Mouse (Mus musculus) B cell, adult 2 months (primary cell): ENCODE measurements around the gene Serpina12.

Experiments
- DNase-seq, 2 experiments: peaks; one replicate each; pipeline ENCODE4 v3.0.0; 2022

Serpina12 gene

DNA sequence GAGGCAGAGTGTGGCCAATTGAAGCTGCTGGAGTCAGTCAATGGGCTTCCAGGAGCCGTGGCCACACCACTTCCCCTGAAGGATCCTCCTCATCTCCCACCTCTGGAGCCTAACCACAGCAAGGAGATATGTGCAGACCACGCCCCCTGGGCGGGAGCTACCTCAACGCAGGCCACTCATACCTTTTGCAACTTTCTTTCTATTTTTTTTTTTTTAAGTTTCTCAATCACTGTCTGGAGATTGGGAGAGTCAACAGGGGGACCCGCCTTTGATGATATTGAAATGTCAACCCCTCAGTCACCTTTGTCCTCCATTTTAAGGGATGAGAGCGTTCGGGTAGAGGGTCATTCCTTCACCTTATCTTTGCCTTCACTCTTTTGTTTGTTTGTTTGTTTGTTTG lies at the start of gene Serpina12:
Serpina12 (minus strand) TSS at position 101 of the 400 bp plus-strand sequence.
- DNase-seq: no peak

DNA sequence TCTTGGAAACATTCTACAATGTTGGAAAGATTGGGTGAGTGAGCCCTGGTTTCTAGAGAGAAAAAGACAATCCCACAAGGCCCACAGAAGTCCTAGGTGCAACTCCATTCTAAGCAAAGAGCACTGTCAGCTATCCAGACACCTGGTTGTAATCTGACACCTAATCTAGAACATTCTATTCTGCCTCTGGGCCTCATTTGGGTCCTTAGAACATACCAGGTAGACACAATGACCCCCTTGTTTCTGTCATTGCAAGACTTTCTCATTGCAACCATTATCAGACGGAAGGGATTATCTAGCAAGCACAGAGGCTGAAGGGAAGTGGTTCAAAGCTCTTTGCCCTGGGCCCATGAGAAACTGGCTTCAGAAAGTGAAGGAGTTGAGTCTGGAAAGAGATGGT lies 47.1 kb upstream of the Serpina12 start:
- no peak for DNase-seq

DNA sequence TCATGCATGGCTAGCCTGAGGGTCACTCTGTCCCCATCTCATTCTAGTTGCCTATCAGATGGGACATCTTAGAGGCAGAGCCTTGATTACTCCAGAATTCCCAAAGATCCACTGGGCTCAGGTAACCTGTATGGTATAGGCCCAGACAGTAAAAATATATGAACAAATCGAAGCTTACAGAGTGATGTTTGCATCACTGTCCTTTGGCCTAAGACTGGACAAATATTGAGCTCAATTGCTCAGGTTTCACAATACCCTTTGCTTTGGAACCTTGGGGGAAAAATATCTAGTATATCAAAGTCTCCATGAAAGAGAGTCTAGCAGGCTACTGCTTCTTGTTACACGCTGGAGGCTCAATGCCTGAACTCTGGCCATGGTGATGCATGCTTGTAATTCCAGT lies 45.9 kb upstream of the Serpina12 start:
- no peak for DNase-seq

DNA sequence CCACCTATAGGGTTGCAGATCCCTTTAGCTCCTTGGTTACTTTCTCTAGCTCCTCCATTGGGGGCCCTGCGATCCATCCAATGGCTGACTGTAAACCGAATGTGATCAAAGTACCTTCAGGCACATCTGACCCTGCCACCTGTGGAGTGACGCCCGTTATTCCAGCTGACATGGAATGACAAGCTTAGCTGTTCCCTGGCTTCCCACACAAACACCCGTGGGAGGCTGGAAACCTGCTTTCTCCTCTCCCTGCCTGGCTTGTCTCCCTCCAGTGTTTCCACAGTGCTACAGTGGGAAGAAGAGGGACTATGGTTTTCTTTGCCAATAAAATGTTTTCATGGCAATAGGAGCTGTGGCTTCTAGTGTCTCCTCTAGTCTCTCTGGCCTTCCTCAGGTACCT lies 28.0 kb upstream of the Serpina12 start:
- no peak for DNase-seq

DNA sequence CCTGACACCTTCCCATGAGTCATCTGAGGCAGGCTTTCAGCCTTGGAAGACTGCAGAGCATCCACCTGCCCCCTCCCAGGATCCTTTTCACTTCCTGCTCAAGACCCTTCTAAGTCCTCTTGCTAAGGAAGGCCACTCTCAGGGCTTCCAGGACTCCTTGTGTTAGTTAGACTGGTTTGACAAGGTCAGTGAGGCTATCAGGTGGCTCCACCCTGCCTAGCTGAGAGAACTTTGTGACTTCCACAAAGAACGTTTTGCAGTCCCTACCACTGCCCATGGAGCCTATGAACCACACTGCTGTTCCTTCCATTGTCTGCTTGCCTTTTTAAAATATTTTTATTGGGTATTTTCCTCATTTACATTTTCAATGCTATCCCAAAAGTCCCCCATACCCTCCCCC lies 27.5 kb upstream of the Serpina12 start:
- no peak for DNase-seq

DNA sequence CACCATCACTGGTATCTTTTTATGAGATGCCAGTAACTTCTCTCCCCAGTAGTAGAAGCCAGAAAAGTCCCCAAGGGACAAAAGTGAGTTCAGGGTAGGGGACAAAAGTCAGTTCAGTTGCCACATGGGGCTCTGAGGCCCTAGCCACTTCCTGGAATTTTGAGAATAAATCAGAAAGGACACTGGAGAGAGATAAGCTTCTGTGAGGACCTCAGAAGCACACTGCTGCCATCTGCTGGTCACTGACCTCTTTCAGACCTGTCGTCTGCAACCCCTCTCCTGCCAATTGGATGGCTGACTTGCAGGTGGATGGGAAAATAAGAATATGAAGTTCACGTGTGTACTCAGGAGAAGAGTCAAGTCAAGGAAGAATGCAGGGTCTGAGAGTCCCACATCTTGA lies 25.4 kb upstream of the Serpina12 start:
- DNase-seq: peak; percentile 53 to 55

DNA sequence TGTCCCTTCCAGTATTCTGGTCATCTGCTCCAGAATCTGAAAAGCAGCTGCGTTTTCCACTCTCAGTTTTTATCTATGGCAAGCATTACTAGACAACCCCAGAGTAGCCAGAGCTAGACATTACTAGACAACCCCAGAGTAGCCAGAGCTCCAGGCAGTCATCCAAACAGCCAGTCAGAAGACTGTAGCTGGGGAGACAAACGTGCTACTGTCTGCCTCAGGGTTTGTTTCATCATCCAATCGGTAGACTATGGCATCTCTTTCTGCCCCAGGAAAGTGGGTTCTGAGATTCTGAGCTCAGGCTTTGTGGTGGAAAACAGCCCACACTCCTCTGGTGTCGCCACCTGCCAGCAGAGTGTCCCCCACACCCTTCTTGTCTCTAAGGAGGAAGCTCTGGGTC lies 23.3 kb upstream of the Serpina12 start:
- peak; percentile 6 to 17 for DNase-seq

DNA sequence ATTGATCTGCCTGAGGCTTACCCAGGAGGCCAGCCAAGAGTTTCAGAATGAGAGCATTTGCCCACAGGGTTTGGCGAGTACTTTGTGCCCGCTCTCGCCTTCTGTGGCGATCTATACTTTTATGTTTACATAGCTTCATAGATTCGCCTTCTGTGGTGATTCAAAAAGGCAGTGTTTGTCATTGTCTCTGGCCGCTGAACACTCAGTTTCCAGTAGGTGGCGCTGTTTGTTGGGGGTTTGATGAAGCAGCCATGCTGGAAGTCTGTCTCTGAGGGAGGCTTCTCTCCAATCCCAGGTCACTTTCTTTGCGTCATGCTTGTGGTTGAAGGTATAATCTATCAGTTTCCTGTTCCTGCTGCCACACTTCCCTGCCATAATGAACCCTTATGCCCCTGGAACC lies 22.0 kb upstream of the Serpina12 start:
- peak; percentile 64 to 65 for DNase-seq

DNA sequence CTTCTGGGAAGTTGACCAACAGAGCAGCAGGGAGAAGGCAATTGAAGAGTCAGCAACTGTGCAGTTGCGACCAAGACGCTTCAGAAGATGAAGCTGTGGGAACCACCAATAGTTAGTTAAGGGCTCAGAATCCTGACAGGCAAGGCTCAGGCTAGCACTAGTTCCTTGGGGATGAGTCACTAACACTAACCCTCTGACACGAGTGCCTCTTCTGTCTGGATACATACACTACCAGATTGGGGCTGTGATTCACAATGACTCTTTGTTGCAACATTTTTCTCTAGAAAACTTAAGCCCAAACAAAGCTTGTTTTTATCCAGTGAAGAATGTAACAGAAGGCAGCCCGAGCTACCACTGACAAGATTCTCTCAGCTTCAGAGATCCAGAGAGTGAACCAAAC lies 20.8 kb upstream of the Serpina12 start:
- no peak for DNase-seq

DNA sequence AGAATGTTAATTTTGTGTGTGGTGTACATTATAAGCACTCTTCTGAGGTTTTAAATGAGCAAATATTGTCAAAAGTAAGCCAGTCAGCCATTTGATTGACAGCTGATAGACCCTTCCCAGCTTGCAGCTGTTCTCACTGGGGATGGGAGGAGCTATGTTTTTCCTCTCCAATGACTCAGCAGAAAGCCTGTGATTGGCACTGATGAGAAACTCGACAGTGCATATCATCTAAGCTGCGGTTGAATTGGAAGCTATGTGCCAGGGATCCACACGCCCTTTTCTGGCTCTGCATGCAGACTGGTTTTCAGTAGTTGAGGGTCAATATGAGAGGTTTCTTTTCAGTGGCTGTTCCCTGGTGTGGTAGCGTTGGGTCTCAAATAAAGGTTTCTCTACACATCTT lies 20.3 kb upstream of the Serpina12 start:
- no peak for DNase-seq

DNA sequence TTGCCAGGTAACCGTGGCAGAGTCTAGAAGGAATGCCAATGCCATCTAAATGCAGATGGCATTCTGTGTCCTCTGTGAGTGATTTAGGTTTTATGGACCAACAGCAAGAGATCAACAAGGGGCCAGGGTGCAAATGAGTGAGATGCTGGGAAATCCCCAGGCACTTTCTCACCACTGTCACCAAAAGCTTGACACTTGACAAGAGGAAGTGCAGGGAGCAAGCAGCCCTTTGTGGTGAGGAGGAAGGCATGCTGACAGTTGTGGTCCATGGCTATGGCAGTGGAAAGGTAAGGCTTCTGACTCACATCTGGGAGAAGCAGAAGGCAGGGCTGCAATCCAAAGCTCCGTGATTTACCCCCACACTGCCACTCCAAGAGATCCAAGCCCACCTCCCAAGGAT lies 17.6 kb upstream of the Serpina12 start:
- peak in 1 of 2 experiments; percentile 11 for DNase-seq

DNA sequence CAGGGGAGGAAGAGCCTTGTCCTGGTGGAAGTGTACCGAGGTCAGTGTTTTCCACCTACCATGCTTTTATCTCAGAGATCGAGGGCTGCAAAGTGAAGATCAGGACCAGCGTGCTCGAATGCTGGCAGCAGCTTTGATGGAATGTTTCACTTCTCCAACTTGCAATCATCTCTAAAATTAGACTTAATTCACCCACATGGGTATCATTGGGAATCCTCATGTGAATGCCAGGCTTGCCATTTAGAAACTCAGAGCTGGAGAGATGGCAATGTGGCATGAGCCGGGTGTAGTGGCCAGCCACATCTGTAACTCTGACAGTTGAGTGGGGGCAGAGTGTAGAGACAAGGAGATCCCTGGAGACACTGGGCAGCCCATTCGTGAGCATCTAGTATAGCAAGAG lies 15.9 kb upstream of the Serpina12 start:
- DNase-seq: no peak

DNA sequence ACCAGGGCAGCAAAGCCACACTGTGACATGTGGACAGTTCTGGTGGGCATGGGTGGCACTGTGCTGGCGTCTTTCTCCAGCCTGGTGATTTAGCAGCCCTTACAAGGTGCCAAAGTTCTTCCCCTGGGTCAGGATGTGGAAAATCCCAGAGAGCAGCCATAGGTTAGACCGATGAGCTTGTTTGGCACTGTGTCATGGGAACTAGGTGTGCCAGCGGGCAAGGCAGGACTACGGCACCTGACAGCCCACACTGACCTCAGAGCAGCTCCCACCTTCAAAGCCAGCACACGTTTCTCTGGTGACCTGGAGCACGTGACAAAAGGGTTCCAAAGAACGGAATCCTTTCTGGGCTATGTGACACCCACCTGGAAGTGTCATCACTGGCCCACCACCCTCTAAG lies 13.3 kb upstream of the Serpina12 start:
- DNase-seq: no peak

DNA sequence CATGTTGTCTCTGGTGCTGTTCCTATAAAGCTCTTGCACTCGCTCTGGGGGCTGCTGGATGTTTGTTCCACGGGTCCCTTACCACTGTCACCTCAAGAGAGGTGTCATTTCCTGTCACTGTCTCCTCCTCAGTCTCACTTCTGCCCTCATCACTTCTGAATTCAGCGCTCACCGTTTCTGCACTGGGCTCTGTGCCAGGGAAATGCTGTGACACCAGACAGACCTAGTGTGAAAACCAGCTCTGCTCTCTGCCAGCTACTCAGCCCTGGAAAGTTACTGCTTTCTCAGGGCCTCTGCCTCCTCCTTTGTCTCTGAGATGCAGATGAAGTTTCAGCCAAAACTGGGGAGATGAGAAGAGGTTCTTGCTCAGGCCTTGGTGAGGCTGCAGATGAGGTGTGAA lies 12.8 kb upstream of the Serpina12 start:
- DNase-seq: no peak

DNA sequence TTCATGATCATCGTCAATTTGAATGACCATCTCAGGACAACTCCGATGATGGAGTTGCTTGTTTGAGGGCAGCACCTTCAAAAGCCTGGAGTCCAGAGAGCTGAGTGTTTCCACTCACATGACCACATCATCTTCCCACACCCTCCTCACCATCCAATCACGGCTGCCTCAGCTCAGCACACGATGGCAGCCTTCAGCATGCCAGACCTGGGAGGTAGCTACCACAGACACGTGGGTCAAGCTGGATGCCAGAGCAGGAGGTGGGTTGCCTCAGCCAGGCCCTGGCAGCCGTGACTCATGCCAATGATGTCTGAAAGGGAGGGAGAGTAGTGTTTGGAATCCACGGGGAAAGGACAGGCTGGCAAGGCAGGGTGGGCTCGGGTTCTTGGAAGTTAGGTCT lies 11.5 kb upstream of the Serpina12 start:
- no peak for DNase-seq

DNA sequence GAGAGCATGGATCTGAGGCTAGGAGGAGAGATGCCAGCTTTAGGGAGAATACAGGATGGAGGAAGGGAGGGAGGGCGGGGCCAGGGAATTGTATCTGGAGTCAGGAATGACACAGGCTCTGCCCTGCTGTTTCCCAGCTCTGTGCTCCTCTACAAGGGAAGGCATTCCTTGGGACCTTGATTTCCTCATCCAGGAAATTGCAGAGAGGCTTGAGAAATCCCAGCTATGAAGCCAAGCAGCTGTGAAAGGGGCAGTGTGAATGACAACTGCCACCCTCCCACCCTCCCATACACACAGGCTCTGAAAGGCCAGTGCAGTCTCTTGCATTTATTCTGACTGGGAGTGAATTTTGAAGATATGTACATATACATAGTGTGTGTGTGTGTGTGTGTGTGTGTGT lies 9.8 kb upstream of the Serpina12 start:
- DNase-seq: no peak

DNA sequence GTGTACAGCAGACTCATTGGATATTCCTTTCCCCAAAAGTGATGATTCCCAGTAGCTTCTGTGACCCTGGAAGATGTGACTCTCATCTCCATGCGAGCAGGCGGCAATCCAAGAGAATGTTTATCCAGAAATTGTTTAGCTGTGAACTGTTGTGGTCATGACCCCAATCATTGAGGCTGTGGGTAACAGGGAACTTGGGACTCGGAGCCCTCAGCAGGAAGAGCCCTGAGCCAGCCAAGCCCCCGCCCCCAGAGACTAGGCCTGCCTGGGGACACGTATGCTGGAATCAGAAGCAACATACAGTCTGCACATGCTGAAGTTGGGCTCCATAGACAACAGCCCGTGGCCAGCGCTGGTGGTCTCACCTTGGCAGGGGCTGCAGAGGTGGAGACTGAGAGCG lies 1.5 kb upstream of the Serpina12 start:
- DNase-seq: no peak

DNA sequence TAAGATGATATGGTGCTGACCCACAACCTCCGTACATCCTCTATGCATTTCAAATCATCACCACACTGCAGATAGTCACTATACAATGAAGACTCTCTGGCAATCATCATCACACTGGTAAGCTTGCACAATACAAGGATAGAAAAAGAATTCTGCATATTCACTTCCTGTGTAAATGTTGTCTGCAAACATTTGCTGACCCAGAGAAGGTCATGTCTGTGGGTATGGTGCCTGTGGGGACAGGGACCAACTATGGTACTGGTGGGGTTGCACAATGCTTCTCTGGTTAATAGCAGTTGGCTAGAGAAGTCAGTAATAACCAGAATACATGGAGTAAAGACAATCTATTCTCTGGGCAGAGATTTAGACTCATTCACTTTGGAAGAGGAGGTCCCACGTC lies 1.5 kb downstream of the Serpina12 start:
- DNase-seq: no peak

DNA sequence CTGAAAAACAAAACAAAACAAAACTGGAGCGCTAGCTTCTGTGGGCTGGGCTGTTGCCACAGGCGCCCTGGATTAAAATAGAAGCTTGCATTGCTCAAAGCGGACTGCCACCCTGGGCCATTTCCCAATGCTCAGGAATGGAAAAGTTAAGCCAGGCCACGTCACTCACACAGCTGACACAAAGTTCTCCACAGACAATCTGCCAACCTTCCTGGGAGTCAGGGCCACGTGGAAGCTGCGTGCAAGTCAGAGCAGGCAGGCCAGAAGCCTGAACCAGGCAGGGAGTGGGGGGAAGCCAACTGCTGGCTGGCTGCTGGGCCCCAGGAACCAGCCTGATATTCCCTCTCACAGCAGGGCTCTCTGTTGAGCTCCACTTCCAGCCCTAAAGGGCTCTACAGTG lies 2.8 kb downstream of the Serpina12 start:
- no peak for DNase-seq

DNA sequence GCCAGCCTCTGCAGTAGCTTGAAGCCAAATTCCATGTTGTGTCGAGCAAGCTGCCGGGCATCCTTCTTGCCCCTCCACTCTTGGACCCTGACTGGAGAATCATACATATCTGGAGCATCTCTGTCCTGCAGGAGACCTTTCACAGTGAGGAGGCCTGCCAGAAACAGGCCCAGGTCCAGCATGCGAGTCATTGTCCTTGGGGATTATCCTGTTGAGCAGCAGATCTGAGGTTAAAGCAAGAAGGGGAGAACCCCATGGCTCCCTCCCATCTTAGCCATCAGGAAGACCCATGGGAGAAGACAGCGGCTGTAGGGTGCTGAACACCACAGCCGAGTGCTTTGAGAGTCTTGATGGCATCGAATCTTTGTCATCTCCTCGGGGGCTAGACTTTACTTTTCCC lies 6.1 kb downstream of the Serpina12 start:
- no peak for DNase-seq

DNA sequence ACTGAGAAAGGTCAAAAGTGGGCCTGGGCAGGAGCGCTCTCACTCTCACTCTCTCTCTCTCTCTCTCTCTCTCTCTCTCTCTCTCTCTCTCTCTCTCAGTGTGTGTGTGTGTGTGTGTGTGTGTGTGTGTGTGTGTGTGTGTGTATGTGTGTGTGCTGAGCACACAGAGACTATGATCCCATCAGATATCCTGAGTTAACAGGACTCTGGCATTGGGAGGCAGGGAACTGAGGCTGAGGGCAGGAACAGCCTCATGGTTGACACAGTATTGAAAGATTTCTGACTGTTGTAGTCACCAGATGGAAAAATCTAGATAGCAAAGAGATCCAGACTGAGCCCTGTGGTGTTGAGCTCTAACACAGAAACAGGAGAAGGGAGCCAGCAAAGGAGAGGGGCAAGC lies 10.5 kb downstream of the Serpina12 start:
- no peak for DNase-seq

DNA sequence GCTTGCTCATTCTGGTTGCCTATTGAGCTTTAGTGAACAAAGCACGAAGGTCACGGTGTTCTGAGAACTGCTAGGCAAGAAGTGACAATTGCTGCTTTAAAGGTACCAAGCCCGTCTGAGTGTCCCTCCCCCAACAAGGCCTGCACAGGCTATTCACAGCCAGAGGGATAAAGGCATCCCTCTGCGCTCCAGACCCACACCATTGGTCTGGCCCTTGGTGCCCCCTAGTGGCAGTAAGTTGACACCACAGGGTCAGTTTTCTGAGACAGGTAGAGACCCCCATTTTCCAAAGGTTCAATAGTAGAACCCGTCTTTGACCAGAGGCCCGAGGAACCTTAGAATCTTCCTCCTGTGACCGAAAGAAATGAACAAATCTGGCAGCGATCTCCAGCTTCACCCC lies 14.3 kb downstream of the Serpina12 start:
- peak in 1 of 2 experiments; percentile 13 for DNase-seq

DNA sequence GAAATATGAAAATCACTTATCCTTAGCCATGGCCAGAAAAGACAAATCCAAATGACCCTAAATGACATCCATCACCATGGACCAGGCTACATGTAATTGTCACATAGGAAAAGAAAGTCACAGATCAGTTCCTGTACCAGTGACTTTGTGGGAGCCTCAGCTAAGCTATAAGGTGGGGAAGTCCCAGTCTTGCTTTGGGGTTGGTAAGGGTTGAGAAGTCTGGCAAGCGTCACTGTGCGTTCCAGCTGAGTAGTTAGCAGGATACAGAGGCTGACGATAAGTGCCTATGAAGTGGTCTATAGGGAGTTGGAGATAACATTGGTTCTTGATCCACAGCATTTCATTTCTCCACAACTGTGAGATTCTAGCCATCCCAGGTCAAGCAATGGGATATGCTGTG lies 29.0 kb downstream of the Serpina12 start:
- no peak for DNase-seq

DNA sequence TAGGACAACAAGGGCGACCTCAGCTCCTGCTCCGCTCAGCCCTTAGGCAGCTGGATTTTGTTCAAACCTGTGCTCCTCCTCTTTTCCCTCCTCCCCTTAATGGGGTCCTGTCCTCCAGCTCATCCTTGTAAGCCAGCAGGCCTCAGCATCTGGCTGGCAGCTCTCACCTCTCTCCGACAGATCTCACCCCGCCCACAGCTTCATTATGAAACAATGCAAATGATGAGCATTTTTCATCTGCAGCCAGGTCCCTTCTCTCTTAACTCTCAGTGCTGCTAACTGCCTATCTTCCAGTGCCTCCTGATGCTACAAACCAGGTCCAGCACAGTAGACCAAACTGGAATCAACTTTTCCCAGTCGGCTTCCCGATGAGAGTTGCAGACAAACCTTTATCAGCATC lies 30.6 kb downstream of the Serpina12 start, which contains the start of gene Serpina9:
Serpina9 (minus strand) TSS at position 136 of the 400 bp plus-strand sequence.
- DNase-seq: no peak

DNA sequence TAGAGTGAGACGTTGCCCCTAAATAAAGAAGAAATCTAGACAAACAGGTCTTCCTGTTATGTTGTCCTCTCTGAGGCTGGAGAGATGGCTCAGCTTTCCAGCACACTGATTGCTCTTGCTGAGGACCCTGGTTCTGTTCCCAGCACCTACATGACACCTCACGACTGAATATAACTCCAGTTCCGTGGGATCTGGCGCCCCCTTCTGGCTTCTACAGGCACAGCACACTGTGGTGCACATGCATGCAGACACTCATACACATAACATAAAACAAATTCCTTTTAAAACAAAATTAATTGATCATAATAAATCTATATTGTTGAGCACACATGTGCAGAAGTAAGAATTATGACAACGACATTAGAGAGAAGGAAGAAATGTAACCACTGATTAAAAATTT lies 39.6 kb downstream of the Serpina12 start:
- DNase-seq: no peak

DNA sequence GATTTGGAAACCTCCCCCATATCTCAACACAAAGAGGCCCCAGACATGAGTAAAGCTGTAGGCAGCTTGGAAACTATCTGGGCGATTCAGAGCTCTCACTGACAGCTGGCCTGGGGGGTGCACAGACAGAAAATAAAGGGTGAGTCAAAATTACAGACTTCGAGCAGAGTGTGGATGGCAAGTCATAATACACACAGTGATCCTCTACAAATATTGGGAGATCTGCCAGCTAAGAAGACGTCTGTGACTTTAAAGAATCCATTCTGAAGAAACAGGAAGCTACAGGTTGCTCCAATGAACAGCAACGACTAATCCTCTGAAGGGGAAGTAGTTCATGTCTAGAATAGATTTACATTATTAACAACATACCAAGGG lies 41.0 kb downstream of the Serpina12 start:
- DNase-seq: no peak
